Mouse (Mus musculus) hindbrain, embryonic 15.5 days (tissue): Measurements from ENCODE around the gene A430005L14Rik. TPM values are rescaled to one million over a fixed set of nuclear protein-coding genes. Genes with fewer than 3 reads are reported as not detected.

Experiments
- polyA plus RNA-seq: library from polyadenylated mRNA; unstranded; fragments of >200 nt; fragmentation: Nextera tagmentation; extraction: Ambion mirVana; gene quantifications from 2 replicates; pipeline ENCODE4 v1.2.1, GENCODE M21; 2015

Gene A430005L14Rik
- polyA plus RNA-seq, 1 experiment from 2014 or later = 51.7 TPM

Other genes starting within 250 kb of the A430005L14Rik start
- 8.3 and 10.2 TPM in 2 replicates for gene Dffb, start 17.9 kb downstream of the A430005L14Rik start, polyA plus RNA-seq
- gene Cep104, start 18.0 kb downstream of the A430005L14Rik start, polyA plus RNA-seq = 19.8 and 20.3 TPM in 2 replicates
- 21.3 and 22.0 TPM in 2 replicates for gene Lrrc47, start 54.5 kb downstream of the A430005L14Rik start, polyA plus RNA-seq
- gene Smim1, start 69.0 kb downstream of the A430005L14Rik start, polyA plus RNA-seq = 10.8 and 13.6 TPM in 2 replicates
- gene Ccdc27, start 85.4 kb downstream of the A430005L14Rik start, polyA plus RNA-seq = not detected in 2 replicates
- 0.31 and 0.92 TPM in 2 replicates for gene Trp73, start 183.0 kb downstream of the A430005L14Rik start, polyA plus RNA-seq
- 41.3 and 45.5 TPM in 2 replicates for gene Wrap73, start 185.1 kb downstream of the A430005L14Rik start, polyA plus RNA-seq
- 209 and 219 TPM in 2 replicates for gene Tprgl, start 203.4 kb downstream of the A430005L14Rik start, polyA plus RNA-seq
- 9.4 and 11.3 TPM in 2 replicates for gene Megf6, start 213.5 kb downstream of the A430005L14Rik start, polyA plus RNA-seq